In genomic region chr6:85904642-85905061, GRCm38 (mm10) we compare ENCODE assay signal across 8 mouse cellular contexts. TPM values are rescaled to one million over a fixed set of nuclear protein-coding genes. Genes with fewer than 3 reads are reported as not detected.
DNase-seq lines count a peak whose midpoint lies in the region; ATAC-seq and TF ChIP-seq lines count a peak whose summit lies in the region.
"Not testable (repeated sequence)": the region's sequence is repeated elsewhere in the genome, so short reads cannot be mapped to it uniquely, and the experiment has no call there.

Nat8f4 (minus strand) TSS chr6:85904884.

- H3K79me2 ChIP-seq in CH12.LX (replicated peaks; ENCODE audit: control insufficient read depth, extremely low read depth, insufficient read depth, poor library complexity, severe bottlenecking) = not testable (repeated sequence)

- peak within 1 kb of the TSS; percentile 35 to 66 (median 45) for H3K4me3 ChIP-seq in CH12.LX (replicated peaks in 1 of 3; ENCODE audit: low read depth in 2 of 3, low read length in 2 of 3, poor library complexity in 1 of 3)
- H3K4me3 ChIP-seq in forebrain, embryonic 13.5 days = peak within 1 kb of the TSS; percentile 35
- H3K4me3 ChIP-seq in heart, postnatal 0 days (ENCODE audit: low read depth, low read length) = peak within 1 kb of the TSS; percentile 37
- peak within 1 kb of the TSS; percentile 51 for H3K4me3 ChIP-seq in liver, embryonic 13.5 days (replicated peaks)
- H3K4me3 ChIP-seq in stomach, embryonic 16.5 days (replicated peaks; ENCODE audit: low read length) = peak within 1 kb of the TSS; percentile 36

- dilution Hi-C loops in CH12.LX (cut with MboI; ENCODE audit: extremely low pct_ligation_motif_present, extremely low pct_unique_long_range_greater_than_20kb, low sequenced_read_pairs) = not testable (repeated sequence)

- H3K4me2 ChIP-seq in CH12.LX (ENCODE audit: insufficient read depth, low read depth, poor library complexity, severe bottlenecking) = peak within 1 kb of the TSS; percentile 73; the same call in 1 of the 2 replicates
- peak within 1 kb of the TSS; percentile 53 for H3K4me2 ChIP-seq in forebrain, embryonic 13.5 days
- peak within 1 kb of the TSS; percentile 46 for H3K4me2 ChIP-seq in heart, postnatal 0 days (ENCODE audit: low read depth, low read length)
- H3K4me2 ChIP-seq in liver, embryonic 13.5 days = peak within 1 kb of the TSS; percentile 56
- H3K4me2 ChIP-seq in stomach, embryonic 16.5 days (ENCODE audit: low read depth, low read length) = peak within 1 kb of the TSS; percentile 19; the same call in 1 of the 2 replicates

- not testable (repeated sequence) for H3K27ac ChIP-seq in CH12.LX (ENCODE audit: insufficient read depth, low read depth); forebrain, embryonic 13.5 days; heart, postnatal 0 days (ENCODE audit: low read depth); liver, embryonic 13.5 days; stomach, embryonic 16.5 days (ENCODE audit: low read length)

- ATAC-seq in cerebellum, adult (ENCODE audit: insufficient number of reproducible peaks, low FRiP score, low TSS enrichment) = peak; percentile 68
- peak; percentile 77 for ATAC-seq in forebrain, embryonic 13.5 days
- ATAC-seq in heart, postnatal 0 days (ENCODE audit: insufficient read depth, low read depth) = peak; percentile 60
- peak; percentile 83 for ATAC-seq in liver, embryonic 13.5 days (ENCODE audit: low read depth)
- ATAC-seq in stomach, embryonic 16.5 days (ENCODE audit: insufficient read depth, low FRiP score) = peak; percentile 62; the same call in 1 of the 2 replicates

- WGBS in forebrain, embryonic 13.5 days = 13% methylated on average over 20 of the region's 20 CpGs
- 14% methylated on average over 20 of the region's 20 CpGs for WGBS in heart, postnatal 0 days
- 10% methylated on average over 20 of the region's 20 CpGs for WGBS in liver, embryonic 13.5 days (ENCODE audit: insufficient replicate concordance)
- WGBS in stomach, embryonic 16.5 days = 10% methylated on average over 20 of the region's 20 CpGs

- in situ Hi-C loops in CH12.LX (cut with MboI; ENCODE audit: low pct_ligation_motif_present, low pct_unique_long_range_greater_than_20kb, low sequenced_read_pairs) = loop anchor here (25.0 kb wide), 2 partner anchors 317 to 442 kb away; partner anchors contain the start of genes Alms1, Cct7 and Pradc1

- not testable (repeated sequence) for H3K36me3 ChIP-seq in CH12.LX (replicated peaks in 1 of 2; ENCODE audit: control insufficient read depth in 1 of 2, insufficient read depth in 1 of 2, low read length in 1 of 2); forebrain, embryonic 13.5 days (ENCODE audit: poor library complexity, severe bottlenecking); heart, postnatal 0 days (replicated peaks; ENCODE audit: control insufficient read depth, insufficient read depth, low read length); liver, embryonic 13.5 days; stomach, embryonic 16.5 days (ENCODE audit: control insufficient read depth, insufficient read depth, low read length)

- peak; percentile 44; the same call in 1 of the 2 replicates for TF ChIP-seq POLR2A in CH12.LX (IDR thresholded peaks at IDR 0.05; ENCODE audit: low read depth, low read length)

- H3K27me3 ChIP-seq in CH12.LX (replicated peaks); forebrain, embryonic 13.5 days; heart, postnatal 0 days (ENCODE audit: control insufficient read depth, insufficient read depth, low read length); liver, embryonic 13.5 days; stomach, embryonic 16.5 days (ENCODE audit: control insufficient read depth, insufficient read depth, low read length): not testable (repeated sequence)

- not testable (repeated sequence) for H3K9me3 ChIP-seq in CH12.LX (replicated peaks; ENCODE audit: low read length); forebrain, embryonic 13.5 days (replicated peaks); heart, postnatal 0 days (replicated peaks; ENCODE audit: control insufficient read depth, low read length); liver, embryonic 13.5 days (replicated peaks); stomach, embryonic 16.5 days (replicated peaks; ENCODE audit: control insufficient read depth, low read length)

- peak within 1 kb of the TSS; percentile 49; the same call in 1 of the 2 replicates for H3K9ac ChIP-seq in CH12.LX (ENCODE audit: insufficient read depth, low read depth)
- not testable (repeated sequence) for H3K9ac ChIP-seq in forebrain, embryonic 13.5 days; heart, postnatal 0 days (replicated peaks; ENCODE audit: low read depth, low read length); stomach, embryonic 16.5 days (ENCODE audit: low read length)
- peak within 1 kb of the TSS; percentile 59; the same call in 1 of the 2 replicates for H3K9ac ChIP-seq in liver, embryonic 13.5 days

- TF ChIP-seq CTCF in CH12.LX (conservative IDR thresholded peaks at IDR 0.05 in 1 of 2, IDR thresholded peaks at IDR 0.05 in 1 of 2; ENCODE audit: low read depth in 2 of 2, low read length in 2 of 2) = peak; percentile 17 to 69; a peak in 2 of 4 replicates
- TF ChIP-seq CTCF in heart, postnatal 0 days (IDR thresholded peaks at IDR 0.05; ENCODE audit: low read depth) = peak; percentile 72

- H3K4me1 ChIP-seq in CH12.LX (ENCODE audit: control insufficient read depth in 1 of 2, insufficient read depth in 2 of 2); forebrain, embryonic 13.5 days; heart, postnatal 0 days (ENCODE audit: control insufficient read depth, insufficient read depth); liver, embryonic 13.5 days (replicated peaks); stomach, embryonic 16.5 days (ENCODE audit: control insufficient read depth, insufficient read depth, low read length): not testable (repeated sequence)

- DNase-seq in CH12.LX (ENCODE audit: extremely low read depth) = peak; percentile 20
- DNase-seq in heart, postnatal 0 days (ENCODE audit: low spot score) = peak; percentile 18
- peak; percentile 82 to 90 for DNase-seq in kidney, postnatal 36 days
- peak; percentile 69 for DNase-seq in liver, embryonic 13.5 days
- peak; percentile 60 for DNase-seq in neural tube, embryonic 10.5 days (ENCODE audit: extremely low spot score, low spot score)

- peak; percentile 32 for TF ChIP-seq RAD21 in CH12.LX (IDR thresholded peaks at IDR 0.05; ENCODE audit: low read depth, low read length)

- TF ChIP-seq EP300 in CH12.LX (IDR thresholded peaks at IDR 0.05; ENCODE audit: low read length); heart, postnatal 0 days (IDR thresholded peaks at IDR 0.05; ENCODE audit: low read depth): not testable (repeated sequence)

TF ChIP-seq in CH12.LX, 34 proteins besides CTCF, POLR2A, EP300 and RAD21:
- TF ChIP-seq TCF12 (IDR thresholded peaks at IDR 0.05; ENCODE audit: low read depth, low read length) (0 out of 2 replicates have a peak, but pooled peaks have one; percentile 40), HCFC1 (IDR thresholded peaks at IDR 0.05; ENCODE audit: low read depth, low read length) (peak; percentile 49), ELF1 (IDR thresholded peaks at IDR 0.05; ENCODE audit: low read depth, low read length) (peak; percentile 51), NELFE (IDR thresholded peaks at IDR 0.05; ENCODE audit: low read depth, low read length) (peak; percentile 21; the same call in 1 of the 2 replicates), TBP (conservative IDR thresholded peaks at IDR 0.05; ENCODE audit: low read depth, low read length) (0 out of 2 replicates have a peak, but pooled peaks have one; percentile 32), SMC3 (IDR thresholded peaks at IDR 0.05; ENCODE audit: low read depth, low read length) (peak; percentile 56), NRF1 (IDR thresholded peaks at IDR 0.05; ENCODE audit: low read depth, low read length) (0 out of 2 replicates have a peak, but pooled peaks have one; percentile 26), UBTF (IDR thresholded peaks at IDR 0.05; ENCODE audit: low read depth, low read length) (0 out of 2 replicates have a peak, but pooled peaks have one; percentile 27), IRF4 (IDR thresholded peaks at IDR 0.05; ENCODE audit: low read depth, low read length) (0 out of 2 replicates have a peak, but pooled peaks have one; percentile 7)

RNA-seq across cellular contexts. Expression of gene Nat8f4, which starts in this region (rescaled TPM):
- 2.1 and 2.3 TPM in 2 replicates for total RNA-seq in CH12.LX (2012; rRNA removed)
- 2.4 and 2.9 TPM in 2 replicates for total RNA-seq in CH12.LX (2014; rRNA removed)
- polyA plus RNA-seq in CH12.LX (2012; ENCODE audit: insufficient read length, low read depth) = 1.3 and 1.8 TPM in 2 replicates
- 7.5 and 8.1 TPM in 2 replicates for polyA plus RNA-seq in forebrain, embryonic 13.5 days (2015; fragmentation: Nextera tagmentation; extraction: Ambion mirVana)
- 0.42 and 2.2 TPM in 2 replicates for total RNA-seq in heart, postnatal 0 days (2014; rRNA removed; ENCODE audit: low replicate concordance)
- 1.4 and 1.7 TPM in 2 replicates for polyA plus RNA-seq in heart, postnatal 0 days (2015; fragmentation: Nextera tagmentation; extraction: Ambion mirVana)
- polyA plus RNA-seq in liver, embryonic 13.5 days (2015; fragmentation: Nextera tagmentation; extraction: Ambion mirVana) = 0.86 and 1.0 TPM in 2 replicates
- polyA plus RNA-seq in stomach, embryonic 16.5 days (2015; fragmentation: Nextera tagmentation; extraction: Ambion mirVana) = 3.8 and 4.5 TPM in 2 replicates

Comparison
In these comparisons a context has a peak if more than half of its experiments do, and no peak if none do; other contexts are left out.
1. DNase-seq: peak in every context shown above with its lines; median percentile 86 in kidney, postnatal 36 days; 69 in liver, embryonic 13.5 days; 60 in neural tube, embryonic 10.5 days; 20 in CH12.LX; 18 in heart, postnatal 0 days.
2. H3K4me2 ChIP-seq: peak in every context shown above with its lines; median percentile 73 in CH12.LX; 56 in liver, embryonic 13.5 days; 53 in forebrain, embryonic 13.5 days; 46 in heart, postnatal 0 days; 19 in stomach, embryonic 16.5 days.